Mouse (Mus musculus): Measurements from ENCODE around the gene Tmem210. TPM values are rescaled to one million over a fixed set of nuclear protein-coding genes. Genes with fewer than 3 reads are reported as not detected.

Gene Tmem210
- polyA plus RNA-seq, 1 experiment from 2014 or later = not detected

Other genes with a start within 250 kb of the Tmem210 start
- 61.6 and 68.2 TPM in 2 replicates for gene Nsmf, start 233.8 kb upstream of the Tmem210 start, polyA plus RNA-seq (2016; fragmentation: Nextera tagmentation; extraction: Ambion mirVana)
- gene Entpd8, start 207.8 kb upstream of the Tmem210 start, polyA plus RNA-seq (2016; fragmentation: Nextera tagmentation; extraction: Ambion mirVana) = 0.30 TPM in 1 of 2 replicates, not detected in the other
- 0.15 and 0.28 TPM in 2 replicates for gene Noxa1, start 193.0 kb upstream of the Tmem210 start, polyA plus RNA-seq (2016; fragmentation: Nextera tagmentation; extraction: Ambion mirVana)
- 7.9 and 10.3 TPM in 2 replicates for gene Nrarp, start 107.4 kb upstream of the Tmem210 start, polyA plus RNA-seq (2016; fragmentation: Nextera tagmentation; extraction: Ambion mirVana)
- gene Tor4a, start 91.3 kb upstream of the Tmem210 start, polyA plus RNA-seq (2016; fragmentation: Nextera tagmentation; extraction: Ambion mirVana) = 3.2 TPM in 2 replicates
- gene Nelfb, start 76.7 kb upstream of the Tmem210 start, polyA plus RNA-seq (2016; fragmentation: Nextera tagmentation; extraction: Ambion mirVana) = 129 and 137 TPM in 2 replicates
- 0.14 TPM in 1 of 2 replicates, not detected in the other for gene Stpg3, start 73.5 kb upstream of the Tmem210 start, polyA plus RNA-seq (2016; fragmentation: Nextera tagmentation; extraction: Ambion mirVana)
- gene Fam166a, start 69.4 kb upstream of the Tmem210 start, polyA plus RNA-seq (2016; fragmentation: Nextera tagmentation; extraction: Ambion mirVana) = 1.0 TPM in 1 of 2 replicates, not detected in the other
- 597 and 608 TPM in 2 replicates for gene Tubb4b, start 63.4 kb upstream of the Tmem210 start, polyA plus RNA-seq (2016; fragmentation: Nextera tagmentation; extraction: Ambion mirVana)
- gene Slc34a3, start 53.8 kb upstream of the Tmem210 start, polyA plus RNA-seq (2016; fragmentation: Nextera tagmentation; extraction: Ambion mirVana) = not detected in 2 replicates
- gene Rnf224, start 51.4 kb upstream of the Tmem210 start, polyA plus RNA-seq (2016; fragmentation: Nextera tagmentation; extraction: Ambion mirVana) = not detected in 2 replicates
- 3.8 and 5.7 TPM in 2 replicates for gene Rnf208, start 45.9 kb upstream of the Tmem210 start, polyA plus RNA-seq (2016; fragmentation: Nextera tagmentation; extraction: Ambion mirVana)
- 0.25 TPM in 1 of 2 replicates, not detected in the other for gene Cysrt1, start 45.7 kb upstream of the Tmem210 start, polyA plus RNA-seq (2016; fragmentation: Nextera tagmentation; extraction: Ambion mirVana)
- gene AL732309.1, start 41.3 kb upstream of the Tmem210 start, polyA plus RNA-seq (2016; fragmentation: Nextera tagmentation; extraction: Ambion mirVana) = 6.5 and 7.8 TPM in 2 replicates
- 14.5 and 18.4 TPM in 2 replicates for gene Tmem203, start 32.7 kb upstream of the Tmem210 start, polyA plus RNA-seq (2016; fragmentation: Nextera tagmentation; extraction: Ambion mirVana)
- 8.7 and 9.7 TPM in 2 replicates for gene Tprn, start 25.5 kb upstream of the Tmem210 start, polyA plus RNA-seq (2016; fragmentation: Nextera tagmentation; extraction: Ambion mirVana)
- gene Ssna1, start 15.7 kb upstream of the Tmem210 start, polyA plus RNA-seq (2016; fragmentation: Nextera tagmentation; extraction: Ambion mirVana) = 235 and 243 TPM in 2 replicates
- 138 and 153 TPM in 2 replicates for gene Anapc2, start 15.7 kb upstream of the Tmem210 start, polyA plus RNA-seq (2016; fragmentation: Nextera tagmentation; extraction: Ambion mirVana)
- gene Lrrc26, start 1.8 kb downstream of the Tmem210 start, polyA plus RNA-seq (2016; fragmentation: Nextera tagmentation; extraction: Ambion mirVana) = not detected in 2 replicates
- 0.30 and 0.46 TPM in 2 replicates for gene Grin1, start 31.0 kb downstream of the Tmem210 start, polyA plus RNA-seq (2016; fragmentation: Nextera tagmentation; extraction: Ambion mirVana)
- 42.6 and 54.6 TPM in 2 replicates for gene Man1b1, start 44.2 kb downstream of the Tmem210 start, polyA plus RNA-seq (2016; fragmentation: Nextera tagmentation; extraction: Ambion mirVana)
- gene Dpp7, start 68.2 kb downstream of the Tmem210 start, polyA plus RNA-seq (2016; fragmentation: Nextera tagmentation; extraction: Ambion mirVana) = 15.7 and 18.7 TPM in 2 replicates
- 8.1 and 9.0 TPM in 2 replicates for gene Uap1l1, start 77.5 kb downstream of the Tmem210 start, polyA plus RNA-seq (2016; fragmentation: Nextera tagmentation; extraction: Ambion mirVana)
- 88.3 and 88.7 TPM in 2 replicates for gene Sapcd2, start 84.2 kb downstream of the Tmem210 start, polyA plus RNA-seq (2016; fragmentation: Nextera tagmentation; extraction: Ambion mirVana)
- 0.19 TPM in 1 of 2 replicates, not detected in the other for gene Entpd2, start 107.7 kb downstream of the Tmem210 start, polyA plus RNA-seq (2016; fragmentation: Nextera tagmentation; extraction: Ambion mirVana)
- gene Npdc1, start 111.2 kb downstream of the Tmem210 start, polyA plus RNA-seq (2016; fragmentation: Nextera tagmentation; extraction: Ambion mirVana) = 5.7 and 8.1 TPM in 2 replicates
- gene Fut7, start 135.1 kb downstream of the Tmem210 start, polyA plus RNA-seq (2016; fragmentation: Nextera tagmentation; extraction: Ambion mirVana) = not detected in 2 replicates
- gene Abca2, start 140.6 kb downstream of the Tmem210 start, polyA plus RNA-seq (2016; fragmentation: Nextera tagmentation; extraction: Ambion mirVana) = 2.8 and 4.4 TPM in 2 replicates
- 0.30 and 1.1 TPM in 2 replicates for gene Clic3, start 168.7 kb downstream of the Tmem210 start, polyA plus RNA-seq (2016; fragmentation: Nextera tagmentation; extraction: Ambion mirVana)
- 10.0 and 14.6 TPM in 2 replicates for gene Paxx, start 172.9 kb downstream of the Tmem210 start, polyA plus RNA-seq (2016; fragmentation: Nextera tagmentation; extraction: Ambion mirVana)
- not detected in 2 replicates for gene Ptgds, start 181.9 kb downstream of the Tmem210 start, polyA plus RNA-seq (2016; fragmentation: Nextera tagmentation; extraction: Ambion mirVana)
- gene Lcn12, start 205.8 kb downstream of the Tmem210 start, polyA plus RNA-seq (2016; fragmentation: Nextera tagmentation; extraction: Ambion mirVana) = not detected in 2 replicates
- gene Fbxw5, start 212.6 kb downstream of the Tmem210 start, polyA plus RNA-seq (2016; fragmentation: Nextera tagmentation; extraction: Ambion mirVana) = 83.6 and 94.6 TPM in 2 replicates
- gene C8g, start 213.6 kb downstream of the Tmem210 start, polyA plus RNA-seq (2016; fragmentation: Nextera tagmentation; extraction: Ambion mirVana) = 6.1 and 7.0 TPM in 2 replicates

All from limb, embryonic 10.5 days (tissue).